Mouse (Mus musculus) common myeloid progenitor, adult 5-6 weeks (primary cell): Measurements from ENCODE around the gene Vmn1r19. TPM values are rescaled to one million over a fixed set of nuclear protein-coding genes. Genes with fewer than 3 reads are reported as not detected.
"Not testable (repeated sequence)": the region's sequence is repeated elsewhere in the genome, so short reads cannot be mapped to it uniquely, and the experiment has no call there.

Source experiments
- ATAC-seq: replicated peaks from 2 replicates; pipeline ENCODE4 v1.8.0; 2016; ENCODE audit warnings: low read depth, mild to moderate bottlenecking, moderate TSS enrichment, inconsistent platforms; ENCODE audit not compliant: poor library complexity, severe bottlenecking
- total RNA-seq: library from RNA; stranded (forward); fragments of 200-1000, 187-1606 nt; gene quantifications from 2 replicates; pipeline ENCODE4 v1.2.3, GENCODE M21; 2017

The Vmn1r19 gene
- not detected in 2 replicates for total RNA-seq

DNA sequence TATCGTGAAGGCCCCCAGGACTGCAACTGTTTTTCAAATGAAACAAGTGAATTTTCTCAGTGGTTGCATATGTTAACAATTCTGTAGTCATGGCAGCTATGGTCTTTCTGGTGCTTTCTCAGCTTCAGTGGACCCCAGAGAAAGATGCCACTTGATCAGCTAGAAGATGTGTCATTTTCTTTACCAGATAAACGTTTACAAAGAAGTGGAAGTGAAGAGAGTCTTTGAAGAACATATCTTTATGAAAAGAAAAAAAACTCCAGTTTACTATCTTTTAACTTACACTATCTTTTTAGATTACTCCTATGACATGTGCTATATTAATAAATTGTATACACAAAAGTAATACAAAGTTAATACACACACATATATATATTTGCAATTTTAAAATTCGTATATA lies at the start of gene Vmn1r19:
Vmn1r19 (plus strand) TSS at position 301 of the 400 bp plus-strand sequence.
- not testable (repeated sequence) for ATAC-seq

DNA sequence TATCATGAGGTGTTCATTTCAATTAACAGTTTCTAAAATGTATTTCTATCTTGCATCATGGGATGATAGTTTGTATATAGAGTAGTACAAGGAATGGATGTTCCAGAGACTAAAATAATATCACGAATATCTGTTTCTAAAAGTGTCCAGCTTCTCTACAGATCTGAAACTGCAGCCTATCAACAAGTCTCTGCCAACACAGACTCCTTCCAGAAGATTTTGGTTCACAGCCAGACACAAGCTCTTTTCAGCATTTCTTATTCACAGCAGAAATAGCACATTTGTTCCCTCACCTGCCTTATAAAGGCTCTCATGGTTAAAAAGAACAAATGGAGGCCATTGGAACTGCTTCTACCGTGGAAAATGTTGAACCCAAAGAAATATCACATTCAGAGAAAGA lies 46.7 kb upstream of the Vmn1r19 start:
- no peak for ATAC-seq

DNA sequence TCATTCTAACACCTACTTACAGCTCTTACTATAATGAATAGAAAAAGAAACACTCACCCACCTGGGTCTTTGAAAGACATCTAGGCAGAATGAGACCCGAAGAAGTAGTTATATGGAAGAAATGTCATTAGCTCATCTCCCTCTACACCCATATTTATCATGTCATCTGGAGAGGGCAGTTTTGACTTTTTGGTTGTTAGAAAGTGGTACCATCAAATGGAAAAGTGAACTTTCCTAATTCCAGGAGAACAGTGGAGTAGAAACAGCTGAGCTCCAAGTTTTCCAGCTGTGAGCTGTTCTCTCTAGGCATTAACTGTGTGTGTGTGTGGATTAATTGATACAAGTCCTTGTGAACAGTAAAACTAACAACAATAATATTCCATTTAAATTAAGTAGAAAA lies 40.0 kb upstream of the Vmn1r19 start, which contains the start of gene Vmn1r17:
Vmn1r17 (minus strand) TSS at position 101 of the 400 bp plus-strand sequence.
- no peak for ATAC-seq

DNA sequence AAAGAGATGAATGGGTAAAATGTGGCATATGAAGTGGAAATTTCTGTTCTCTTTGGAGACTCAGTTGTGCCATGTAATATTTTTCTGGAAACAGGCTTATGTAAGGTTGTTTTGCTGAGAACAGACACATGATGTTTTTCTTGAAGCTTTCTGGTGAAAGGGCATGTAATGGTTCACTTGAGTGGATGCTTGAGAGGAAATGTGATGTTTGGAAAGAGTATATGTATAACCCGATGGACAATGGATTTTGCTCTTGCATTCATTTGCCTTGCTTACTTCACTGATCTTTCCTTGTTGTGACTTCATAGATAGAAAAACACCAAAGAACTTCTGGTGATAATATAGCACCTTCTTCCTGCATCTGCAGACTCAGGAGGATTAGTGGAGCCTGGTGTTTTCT lies 37.7 kb upstream of the Vmn1r19 start:
- ATAC-seq, result not testable (repeated sequence)

DNA sequence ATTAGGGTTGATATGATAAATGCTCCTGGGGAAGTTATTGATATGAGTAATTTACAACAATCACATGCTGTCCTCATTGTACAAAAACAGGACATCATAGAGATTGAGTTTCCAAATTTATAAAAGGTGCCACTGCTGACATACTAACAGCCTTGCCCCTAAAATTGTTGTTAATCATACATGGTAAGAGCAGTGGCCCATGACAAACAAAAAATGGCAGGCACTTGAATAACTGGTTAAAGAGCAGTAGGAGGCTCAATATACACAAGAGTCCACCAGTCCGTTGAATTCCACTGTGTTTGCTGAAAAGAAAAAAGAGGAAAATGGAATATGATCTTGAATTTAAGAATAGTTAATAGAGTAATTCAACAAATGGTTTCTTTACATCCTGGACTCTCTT lies 36.1 kb upstream of the Vmn1r19 start:
- ATAC-seq, result no peak

DNA sequence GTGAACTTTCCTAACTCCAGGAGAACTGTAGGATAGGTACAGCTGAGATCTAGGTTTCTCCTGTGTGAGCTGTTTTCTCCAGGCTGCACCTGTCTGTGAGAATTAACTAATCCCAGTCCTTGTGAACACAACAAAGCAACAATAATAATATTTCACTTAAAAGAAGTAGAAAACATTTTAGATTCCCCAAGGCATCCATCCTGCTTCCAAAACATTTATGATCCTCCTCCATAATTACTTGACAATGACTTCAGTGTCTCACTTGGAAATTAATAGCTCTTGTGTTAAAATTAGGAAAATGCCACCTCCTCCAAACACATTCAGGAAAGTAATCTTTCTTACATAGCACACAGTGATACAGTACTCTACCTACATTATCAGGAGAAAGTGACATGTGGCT lies 7.9 kb upstream of the Vmn1r19 start, which contains the start of gene Vmn1r18:
Vmn1r18 (minus strand) TSS at position 101 of the 400 bp plus-strand sequence.
- ATAC-seq, result no peak

DNA sequence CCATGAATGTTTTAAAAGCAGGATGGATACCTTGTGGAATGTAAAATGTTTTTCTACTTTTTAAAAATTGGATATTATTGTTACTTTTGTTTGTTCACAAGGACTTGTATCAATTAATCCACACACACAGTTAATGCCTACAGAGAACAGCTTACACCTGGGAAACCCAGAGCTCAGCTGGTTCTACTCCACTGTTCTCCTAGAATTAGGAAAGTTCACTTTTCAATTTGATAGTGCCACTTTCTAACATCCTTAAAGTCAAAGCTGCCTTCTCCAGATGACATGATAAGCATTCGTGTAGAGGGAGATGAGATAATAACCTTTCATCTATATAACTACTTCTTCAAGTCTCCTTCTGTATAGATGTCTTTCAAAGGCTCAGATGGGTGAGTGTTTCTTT lies 25.1 kb downstream of the Vmn1r19 start, which contains the start of gene Vmn1r20:
Vmn1r20 (plus strand) TSS at position 301 of the 400 bp plus-strand sequence.
- ATAC-seq, result no peak

DNA sequence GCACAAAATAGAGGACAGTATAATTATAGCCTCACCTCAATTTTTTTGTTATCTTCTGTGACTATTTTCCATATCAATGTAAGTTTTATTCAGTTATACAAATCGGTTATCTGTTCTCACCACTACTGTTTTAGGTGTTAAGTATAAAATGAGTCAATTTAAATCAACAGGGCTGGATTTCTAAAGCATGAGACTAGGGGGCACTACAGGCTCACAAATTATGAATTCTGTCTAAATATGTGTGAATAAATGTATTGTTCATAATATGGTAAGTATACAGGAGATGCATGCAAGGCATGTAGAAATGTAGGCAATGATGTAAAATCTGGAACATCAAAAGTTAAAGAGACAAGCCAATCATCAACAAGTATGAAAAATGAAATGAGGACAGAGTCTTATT lies 27.6 kb downstream of the Vmn1r19 start:
- ATAC-seq, result peak; percentile 71; the same call in 1 of the 2 replicates

Other genes starting within 250 kb of the Vmn1r19 start
- not detected in 2 replicates for gene Vmn1r12, start 246.9 kb upstream of the Vmn1r19 start, total RNA-seq
- gene Vmn1r13, start 200.5 kb upstream of the Vmn1r19 start, total RNA-seq, result not detected in 2 replicates
- not detected in 2 replicates for gene Vmn1r14, start 172.1 kb upstream of the Vmn1r19 start, total RNA-seq
- gene Vmn1r15, start 145.8 kb upstream of the Vmn1r19 start, total RNA-seq, result not detected in 2 replicates
- gene Vmn1r16, start 74.3 kb upstream of the Vmn1r19 start, total RNA-seq, result not detected in 2 replicates
- not detected in 2 replicates for gene Vmn1r17, start 40.1 kb upstream of the Vmn1r19 start, total RNA-seq
- not detected in 2 replicates for gene Vmn1r18, start 8.0 kb upstream of the Vmn1r19 start, total RNA-seq
- gene Vmn1r20, start 25.1 kb downstream of the Vmn1r19 start, total RNA-seq, result not detected in 2 replicates
- gene Ppm1k, start 131.7 kb downstream of the Vmn1r19 start, total RNA-seq, result 25.0 and 32.1 TPM in 2 replicates
- gene Herc6, start 177.2 kb downstream of the Vmn1r19 start, total RNA-seq, result 16.2 and 18.3 TPM in 2 replicates